Comparison of ENCODE assay signal across 12 mouse cellular contexts in the genomic region with DNA sequence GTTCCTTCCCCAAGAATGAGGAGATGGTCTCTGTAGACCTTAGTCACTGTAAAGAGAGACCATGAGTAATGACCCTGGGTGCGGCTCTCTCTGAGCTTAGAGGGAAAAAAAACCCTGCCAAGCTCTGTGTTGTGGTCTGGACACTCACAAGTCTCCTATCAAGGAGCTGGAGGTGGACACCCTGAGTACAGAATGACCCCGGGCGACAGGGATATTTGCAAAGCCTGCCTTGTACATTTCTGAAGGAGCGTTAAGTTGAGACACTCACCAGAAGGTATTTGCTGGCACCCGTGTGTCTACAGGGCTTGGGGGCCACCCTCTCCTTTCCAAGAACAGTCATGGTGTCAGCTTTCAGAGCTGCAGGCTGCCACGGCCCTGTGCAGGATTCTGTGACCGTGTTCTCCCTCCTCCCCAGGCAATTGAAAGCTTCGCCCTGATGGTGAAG. TPM values are rescaled to one million over a fixed set of nuclear protein-coding genes. Genes with fewer than 3 reads are reported as not detected.
DNase-seq lines count a peak whose midpoint lies in the region; ATAC-seq and TF ChIP-seq lines count a peak whose summit lies in the region.
"Had no signal": no experiment of that assay in that cellular context is flagged by ENCODE, and none has a peak within 500 bp of the region (broad histone marks: within the 10 kb centered on the region; RNA-seq: fewer than 3 reads in every experiment).

No protein-coding gene starts in this region.

- intact Hi-C loops in gastrocnemius, adult 2 months (cut with DNase I): loop anchor here (5.0 to 10.0 kb wide), 2 partner anchors 105 to 258 kb away; a partner anchor contains a TSS
- intact Hi-C loops in left cerebral cortex, postnatal 4 days (cut with DNase I): no loop called here

- no peak overlapping the region for H3K4me2 ChIP-seq in kidney, embryonic 15.5 days
- H3K4me2 ChIP-seq: midbrain, embryonic 15.5 days had no signal

- 19% methylated on average over 8 of the region's 8 CpGs for WGBS in kidney, embryonic 15.5 days
- 25% methylated on average over 8 of the region's 8 CpGs for WGBS in limb, embryonic 10.5 days

- no peak for TF ChIP-seq CTCF in gastrocnemius, adult 2 months (IDR thresholded peaks at IDR 0.05)

- ATAC-seq in kidney, embryonic 15.5 days (replicated peaks; ENCODE audit: low FRiP score): peak; percentile 80
- ATAC-seq: midbrain, embryonic 15.5 days had no signal

- H3K36me3 ChIP-seq in kidney, embryonic 15.5 days: peaks cover 43% of the 10 kb centered on the region
- peaks cover 17% of the 10 kb centered on the region for H3K36me3 ChIP-seq in limb, embryonic 10.5 days

- H3K9me3 ChIP-seq in kidney, embryonic 15.5 days (replicated peaks): no peaks in the 10 kb centered on the region
- H3K9me3 ChIP-seq in limb, embryonic 10.5 days (replicated peaks): no peaks in the 10 kb centered on the region
- H3K9me3 ChIP-seq: midbrain, embryonic 15.5 days had no signal

- peaks cover 26% of the 10 kb centered on the region for H3K4me1 ChIP-seq in kidney, embryonic 15.5 days
- H3K4me1 ChIP-seq in limb, embryonic 10.5 days: peaks cover 28% of the 10 kb centered on the region
- H3K4me1 ChIP-seq: midbrain, embryonic 15.5 days had no signal

- no peak overlapping the region for H3K9ac ChIP-seq in kidney, embryonic 15.5 days
- H3K9ac ChIP-seq: midbrain, embryonic 15.5 days had no signal

- no peaks in the 10 kb centered on the region for H3K27me3 ChIP-seq in kidney, embryonic 15.5 days
- no peaks in the 10 kb centered on the region for H3K27me3 ChIP-seq in limb, embryonic 10.5 days (ENCODE audit: low read depth, poor library complexity, severe bottlenecking)
- H3K27me3 ChIP-seq: midbrain, embryonic 15.5 days had no signal

- no peak for DNase-seq in kidney, postnatal 36 days
- peak; percentile 71 for DNase-seq in gastrocnemius, adult 2 months
- DNase-seq in limb, embryonic 10.5 days (ENCODE audit: low spot score): peak; percentile 35
- DNase-seq in skeletal muscle tissue, adult 2 months (ENCODE audit: low read depth, low spot score): peak; percentile 59
- no peak for DNase-seq in layer of hippocampus, adult 9-10 months (ENCODE audit: low spot score)
- no peak for DNase-seq in natural killer cell, adult 2 months (ENCODE audit: low spot score in 2 of 2)
- DNase-seq in left cerebral cortex, postnatal 4 days: no peak
- DNase-seq: cerebellum, adult 9-11 months; spleen, adult 18-20 months had no signal

- H3K27ac ChIP-seq in kidney, embryonic 15.5 days: peak overlapping the region; percentile 29
- H3K27ac ChIP-seq in gastrocnemius, adult 2 months: peak overlapping the region; percentile 57
- H3K27ac ChIP-seq in limb, embryonic 10.5 days: peak overlapping the region; percentile 71
- H3K27ac ChIP-seq: midbrain, embryonic 15.5 days had no signal

- no peak overlapping the region for H3K4me3 ChIP-seq in kidney, embryonic 15.5 days (replicated peaks)
- peak overlapping the region; percentile 40 for H3K4me3 ChIP-seq in gastrocnemius, adult 2 months
- H3K4me3 ChIP-seq in limb, embryonic 10.5 days: no peak overlapping the region
- H3K4me3 ChIP-seq: midbrain, embryonic 15.5 days had no signal

RNA-seq across cellular contexts. Expression of a gene that starts 29.0 kb away (rescaled TPM):
- 0.19 and 0.21 TPM in 2 replicates for polyA plus RNA-seq in kidney, embryonic 15.5 days (2015; fragmentation: Nextera tagmentation; extraction: Ambion mirVana)
- total RNA-seq in gastrocnemius, adult 2 months (2021): not detected
- not detected in 2 replicates for polyA plus RNA-seq in limb, embryonic 10.5 days (2016; fragmentation: Nextera tagmentation; extraction: Ambion mirVana)
- under 1 TPM in 1 of 2 experiments, not detected in 1; 0.20 TPM for total RNA-seq in left cerebral cortex, postnatal 4 days (2021)
- total RNA-seq: left cerebral cortex, postnatal 10 days had no signal
- polyA plus RNA-seq: midbrain, embryonic 15.5 days had no signal

RNA-seq across cellular contexts. Expression of a gene that starts 40.3 kb away (rescaled TPM):
- 1.8 and 3.7 TPM in 2 replicates for polyA plus RNA-seq in kidney, embryonic 15.5 days (2015; fragmentation: Nextera tagmentation; extraction: Ambion mirVana)
- not detected for total RNA-seq in gastrocnemius, adult 2 months (2021)
- 0.53 and 0.64 TPM in 2 replicates for polyA plus RNA-seq in limb, embryonic 10.5 days (2016; fragmentation: Nextera tagmentation; extraction: Ambion mirVana)
- under 1 TPM in 1 of 2 experiments, not detected in 1; 0.80 TPM for total RNA-seq in left cerebral cortex, postnatal 4 days (2021)

Comparison
In these comparisons a context has a peak if more than half of its experiments do, and no peak if none do; other contexts are left out.
1. DNase-seq: peak in gastrocnemius, adult 2 months (single experiment), limb, embryonic 10.5 days (single experiment) and skeletal muscle tissue, adult 2 months (single experiment); none in kidney, postnatal 36 days (0 of 2), layer of hippocampus, adult 9-10 months (single experiment), natural killer cell, adult 2 months (0 of 2) and left cerebral cortex, postnatal 4 days (single experiment).
2. Peak in every context shown above with its lines, with median percentiles within 50 percentile points of each other: H3K27ac ChIP-seq.